Mouse (Mus musculus) heart, embryonic 16.5 days (tissue): ENCODE results near the gene Mef2c. TPM values are rescaled to one million over a fixed set of nuclear protein-coding genes. Genes with fewer than 3 reads are reported as not detected.

Experiments
- ATAC-seq: fragments of 200-750 bp; cut with Nextera tagmentation; replicated peaks from 2 replicates; pipeline ENCODE4 v1.8.0; 2017; ENCODE audit warnings: moderate number of reproducible peaks; ENCODE audit not compliant: insufficient read depth, low FRiP score; ENCODE audit errors: extremely low read depth
- H3K27ac ChIP-seq: fragments of 300-500 bp; sonication (generic); 2 replicates; pipeline ENCODE4 v1.5.1; 2014; ENCODE audit warnings: mild to moderate bottlenecking, low read length, control low read depth, moderate library complexity
- H3K27me3 ChIP-seq: fragments of 300-500 bp; sonication (generic); 2 replicates; pipeline ENCODE4 v1.6.1; 2014; ENCODE audit warnings: low read length, mixed read lengths; ENCODE audit not compliant: control insufficient read depth, insufficient read depth
- H3K36me3 ChIP-seq: fragments of 300-500 bp; sonication (generic); 2 replicates; pipeline ENCODE4 v1.6.1; 2014; ENCODE audit not compliant: control insufficient read depth, insufficient read depth
- H3K4me1 ChIP-seq: fragments of 300-500 bp; sonication (generic); 2 replicates; pipeline ENCODE4 v1.6.1; 2014; ENCODE audit warnings: low read length, mixed read lengths; ENCODE audit not compliant: control insufficient read depth, insufficient read depth
- H3K4me2 ChIP-seq: fragments of 300-500 bp; sonication (generic); 2 replicates; pipeline ENCODE4 v1.6.1; 2014; ENCODE audit warnings: low read depth, mild to moderate bottlenecking, control low read depth, low read length
- H3K4me3 ChIP-seq: fragments of 300-500 bp; sonication (generic); 2 replicates; pipeline ENCODE4 v1.5.1; 2014; ENCODE audit warnings: mild to moderate bottlenecking, control low read depth, low read length
- H3K9ac ChIP-seq: fragments of 300-500 bp; sonication (generic); 2 replicates; pipeline ENCODE4 v1.6.1; 2014; ENCODE audit warnings: low read length, control low read depth
- H3K9me3 ChIP-seq: fragments of 300-500 bp; sonication (generic); replicated peaks from 2 replicates; pipeline ENCODE4 v1.6.1; 2016; ENCODE audit warnings: low read length; ENCODE audit not compliant: control insufficient read depth
- WGBS: fragments of 180-500 bp; shearing (Covaris S2); extraction: QIAGEN DNeasy Blood & Tissue Kit; methylation state at CpG from one replicate; pipeline ENCODE4 v1.1.7; 2014; 5-methylcytosine and 5-hydroxymethylcytosine counted together
- polyA plus RNA-seq: library from polyadenylated mRNA; unstranded; fragments of >200 nt; fragmentation: Nextera tagmentation; extraction: Ambion mirVana; gene quantifications from 2 replicates; pipeline ENCODE4 v1.2.1, GENCODE M21; 2015

The Mef2c gene
- polyA plus RNA-seq, 1 experiment from 2014 or later, result 116 TPM

GRCm38 (mm10) chr13:83633155-83633554 is 129.3 kb downstream of the Mef2c start:
- Histone ChIP-seq H3K36me3 (peaks cover 19% of the 10 kb centered on the region), H3K4me2 (no peak overlapping the region), H3K4me3 (no peak overlapping the region), H3K27ac (no peak overlapping the region), H3K9me3 (no peaks in the 10 kb centered on the region), H3K4me1 (no peaks in the 10 kb centered on the region), H3K27me3 (no peaks in the 10 kb centered on the region), H3K9ac (no peak overlapping the region)
- ATAC-seq, result no peak
- 95% methylated on average over 5 of the region's 5 CpGs for WGBS

- no peak overlapping the region for H3K9ac ChIP-seq
These were observed 131.4 kb downstream of the Mef2c start for GRCm38 (mm10) chr13:83635218-83635617.

GRCm38 (mm10) chr13:83637666-83638065 is 133.8 kb downstream of the Mef2c start:
- Histone ChIP-seq H3K9ac (no peak overlapping the region), H3K27me3 (no peaks in the 10 kb centered on the region), H3K4me1 (no peaks in the 10 kb centered on the region), H3K9me3 (no peaks in the 10 kb centered on the region), H3K27ac (no peak overlapping the region), H3K4me3 (no peak overlapping the region), H3K36me3 (peaks cover 18% of the 10 kb centered on the region), H3K4me2 (no peak overlapping the region)
- WGBS, result 93% methylated on average over 3 of the region's 3 CpGs
- no peak for ATAC-seq

More at GRCm38 (mm10) chr13:83635218-83635617, 131.4 kb downstream of the Mef2c start:
- Histone ChIP-seq H3K4me1 (no peaks in the 10 kb centered on the region), H3K4me3 (no peak overlapping the region), H3K4me2 (no peak overlapping the region), H3K27ac (no peak overlapping the region), H3K27me3 (no peaks in the 10 kb centered on the region), H3K36me3 (peaks cover 19% of the 10 kb centered on the region), H3K9me3 (no peaks in the 10 kb centered on the region)
- ATAC-seq, result no peak
- 76% methylated on average over 7 of the region's 7 CpGs for WGBS

GRCm38 (mm10) chr13:83638735-83639134 is 134.9 kb downstream of the Mef2c start:
- H3K36me3 ChIP-seq, result peaks cover 8% of the 10 kb centered on the region
- no peaks in the 10 kb centered on the region for H3K27me3 ChIP-seq
- ATAC-seq, result no peak
- H3K9me3 ChIP-seq, result no peaks in the 10 kb centered on the region
- 91% methylated on average over 3 of the region's 3 CpGs for WGBS
- H3K4me3 ChIP-seq, result no peak overlapping the region
- H3K4me2 ChIP-seq, result no peak overlapping the region
- H3K9ac ChIP-seq, result no peak overlapping the region
- no peak overlapping the region for H3K27ac ChIP-seq
- no peaks in the 10 kb centered on the region for H3K4me1 ChIP-seq

- H3K4me1 ChIP-seq, result no peaks in the 10 kb centered on the region
These were observed 145.2 kb downstream of the Mef2c start for GRCm38 (mm10) chr13:83649051-83649450.

GRCm38 (mm10) chr13:83649795-83650476 is 146.1 kb downstream of the Mef2c start:
- 72% methylated on average over 12 of the region's 12 CpGs for WGBS
- H3K9me3 ChIP-seq, result no peaks in the 10 kb centered on the region
- no peak overlapping the region for H3K4me2 ChIP-seq
- no peak for ATAC-seq
- no peak overlapping the region for H3K27ac ChIP-seq
- no peaks in the 10 kb centered on the region for H3K27me3 ChIP-seq
- no peaks in the 10 kb centered on the region for H3K36me3 ChIP-seq
- no peak overlapping the region for H3K4me3 ChIP-seq
- no peak overlapping the region for H3K9ac ChIP-seq
- no peaks in the 10 kb centered on the region for H3K4me1 ChIP-seq

More at GRCm38 (mm10) chr13:83649051-83649450, 145.2 kb downstream of the Mef2c start:
- no peaks in the 10 kb centered on the region for H3K27me3 ChIP-seq
- WGBS, result 79% methylated on average over 3 of the region's 3 CpGs
- H3K9ac ChIP-seq, result no peak overlapping the region
- no peak overlapping the region for H3K4me3 ChIP-seq
- H3K36me3 ChIP-seq, result no peaks in the 10 kb centered on the region
- no peak overlapping the region for H3K4me2 ChIP-seq
- H3K27ac ChIP-seq, result no peak overlapping the region
- ATAC-seq, result no peak
- no peaks in the 10 kb centered on the region for H3K9me3 ChIP-seq

- ATAC-seq, result no peak
- no peak overlapping the region for H3K27ac ChIP-seq
- no peak overlapping the region for H3K4me2 ChIP-seq
- peaks cover 3% of the 10 kb centered on the region; the same call in 1 of the 2 replicates for H3K36me3 ChIP-seq
- H3K4me3 ChIP-seq, result no peak overlapping the region
- WGBS, result 93% methylated on average over 3 of the region's 3 CpGs
- H3K4me1 ChIP-seq, result no peaks in the 10 kb centered on the region
- no peaks in the 10 kb centered on the region for H3K27me3 ChIP-seq
- H3K9me3 ChIP-seq, result no peaks in the 10 kb centered on the region
- H3K9ac ChIP-seq, result no peak overlapping the region
These were observed 147.0 kb downstream of the Mef2c start for GRCm38 (mm10) chr13:83650807-83651206.

- no peak overlapping the region for H3K4me2 ChIP-seq
- no peak overlapping the region for H3K9ac ChIP-seq
- no peaks in the 10 kb centered on the region for H3K27me3 ChIP-seq
- peaks cover 8% of the 10 kb centered on the region for H3K36me3 ChIP-seq
- ATAC-seq, result no peak
- no peaks in the 10 kb centered on the region for H3K4me1 ChIP-seq
- WGBS, result 70% methylated on average over 7 of the region's 7 CpGs
- no peak overlapping the region for H3K27ac ChIP-seq
- no peaks in the 10 kb centered on the region for H3K9me3 ChIP-seq
- no peak overlapping the region for H3K4me3 ChIP-seq
These were observed 148.2 kb downstream of the Mef2c start for GRCm38 (mm10) chr13:83651941-83652548.

GRCm38 (mm10) chr13:83652560-83652959 is 148.7 kb downstream of the Mef2c start:
- no peak for ATAC-seq
- H3K4me3 ChIP-seq, result no peak overlapping the region
- WGBS, result 63% methylated on average over 8 of the region's 8 CpGs
- H3K27ac ChIP-seq, result no peak overlapping the region
- H3K4me2 ChIP-seq, result no peak overlapping the region
- H3K9me3 ChIP-seq, result no peaks in the 10 kb centered on the region
- H3K27me3 ChIP-seq, result no peaks in the 10 kb centered on the region
- no peaks in the 10 kb centered on the region for H3K4me1 ChIP-seq
- no peak overlapping the region for H3K9ac ChIP-seq
- H3K36me3 ChIP-seq, result peaks cover 11% of the 10 kb centered on the region
